27 mouse cellular contexts compared by ENCODE assay signal in the genomic region with DNA sequence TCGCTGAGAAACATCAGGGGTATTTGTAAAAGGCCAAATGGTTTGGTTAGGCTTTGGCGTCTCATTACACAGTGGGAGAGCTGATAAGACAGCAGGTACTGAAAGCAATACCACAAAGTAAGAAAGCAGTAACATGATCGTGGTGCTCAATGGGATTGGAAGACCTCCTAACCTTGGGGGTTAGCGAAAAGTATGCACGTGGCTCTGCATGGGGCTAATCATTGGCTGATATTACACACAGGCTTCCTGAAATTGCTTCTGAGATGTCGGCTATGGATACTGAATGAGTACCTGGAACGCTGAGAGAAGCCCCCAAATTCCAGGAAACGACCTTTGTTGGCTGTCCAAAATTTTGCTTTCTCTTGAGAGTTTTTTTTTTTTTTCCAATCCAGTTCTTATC.
A peak's percentile ranks its signal among the peaks of the same experiment; 100 is the strongest.
DNase-seq lines count a peak whose midpoint lies in the region; ATAC-seq lines count a peak whose summit lies in the region.
"Had no signal": no experiment of that assay in that cellular context is flagged by ENCODE, and none has a peak within 500 bp of the region (broad histone marks: within the 10 kb centered on the region; RNA-seq: fewer than 3 reads in every experiment).

No protein-coding gene starts in this region.

- peak; percentile 74; the same call in 1 of the 2 replicates for ATAC-seq in kidney, embryonic 14.5 days (ENCODE audit: low FRiP score, low TSS enrichment)
- ATAC-seq in neural tube, embryonic 15.5 days (ENCODE audit: low FRiP score) = no peak
- no peak for ATAC-seq in stomach, embryonic 16.5 days (ENCODE audit: insufficient read depth, low FRiP score)
- ATAC-seq: forebrain, postnatal 0 days; inflammation-experienced regulatory T-cells, adult 6 months; liver, embryonic 12.5 days; liver, postnatal 0 days; lung, postnatal 0 days; midbrain, embryonic 16.5 days had no signal

- H3K27ac ChIP-seq in kidney, embryonic 14.5 days (ENCODE audit: low read depth, low read length) = no peak overlapping the region
- no peak overlapping the region for H3K27ac ChIP-seq in neural tube, embryonic 15.5 days (replicated peaks)
- peak overlapping the region; percentile 66; the same call in 1 of the 2 replicates for H3K27ac ChIP-seq in stomach, embryonic 16.5 days (ENCODE audit: low read length)
- H3K27ac ChIP-seq: embryonic facial prominence, embryonic 13.5 days; hindbrain, embryonic 15.5 days; liver, embryonic 12.5 days; neural tube, embryonic 13.5 days had no signal

- H3K4me2 ChIP-seq in kidney, embryonic 14.5 days (replicated peaks; ENCODE audit: low read depth, low read length) = no peak overlapping the region
- no peak overlapping the region for H3K4me2 ChIP-seq in neural tube, embryonic 15.5 days
- no peak overlapping the region for H3K4me2 ChIP-seq in stomach, embryonic 16.5 days (ENCODE audit: low read depth, low read length)
- H3K4me2 ChIP-seq: hindbrain, embryonic 15.5 days; liver, embryonic 12.5 days; neural tube, embryonic 13.5 days had no signal

- 0 out of 2 replicates have a peak, but pooled peaks cover 5% of the 10 kb centered on the region for H3K4me1 ChIP-seq in kidney, embryonic 14.5 days (ENCODE audit: control insufficient read depth, insufficient read depth, low read length)
- H3K4me1 ChIP-seq in neural tube, embryonic 15.5 days = no peaks in the 10 kb centered on the region
- H3K4me1 ChIP-seq in stomach, embryonic 16.5 days (ENCODE audit: control insufficient read depth, insufficient read depth, low read length) = no peaks in the 10 kb centered on the region
- H3K4me1 ChIP-seq: hindbrain, embryonic 15.5 days; liver, embryonic 12.5 days; neural tube, embryonic 13.5 days had no signal

- no peaks in the 10 kb centered on the region for H3K9me3 ChIP-seq in kidney, embryonic 14.5 days (ENCODE audit: control insufficient read depth, low read length)
- no peaks in the 10 kb centered on the region for H3K9me3 ChIP-seq in neural tube, embryonic 15.5 days (replicated peaks)
- H3K9me3 ChIP-seq in stomach, embryonic 16.5 days (replicated peaks; ENCODE audit: control insufficient read depth, low read length) = no peaks in the 10 kb centered on the region
- H3K9me3 ChIP-seq: embryonic facial prominence, embryonic 13.5 days; hindbrain, embryonic 15.5 days; liver, embryonic 12.5 days; neural tube, embryonic 13.5 days had no signal

- H3K36me3 ChIP-seq in kidney, embryonic 14.5 days (ENCODE audit: control insufficient read depth, insufficient read depth, low read length) = no peaks in the 10 kb centered on the region
- H3K36me3 ChIP-seq in neural tube, embryonic 15.5 days = no peaks in the 10 kb centered on the region
- no peaks in the 10 kb centered on the region for H3K36me3 ChIP-seq in stomach, embryonic 16.5 days (ENCODE audit: control insufficient read depth, insufficient read depth, low read length)
- H3K36me3 ChIP-seq: embryonic facial prominence, embryonic 13.5 days; hindbrain, embryonic 15.5 days; liver, embryonic 12.5 days; neural tube, embryonic 13.5 days had no signal

- no peaks in the 10 kb centered on the region for H3K27me3 ChIP-seq in kidney, embryonic 14.5 days (ENCODE audit: control insufficient read depth, insufficient read depth, low read length)
- no peaks in the 10 kb centered on the region for H3K27me3 ChIP-seq in neural tube, embryonic 15.5 days (replicated peaks)
- H3K27me3 ChIP-seq in stomach, embryonic 16.5 days (ENCODE audit: control insufficient read depth, insufficient read depth, low read length) = no peaks in the 10 kb centered on the region
- H3K27me3 ChIP-seq: embryonic facial prominence, embryonic 13.5 days; hindbrain, embryonic 15.5 days; liver, embryonic 12.5 days; neural tube, embryonic 13.5 days had no signal

- H3K9ac ChIP-seq in kidney, embryonic 14.5 days (ENCODE audit: low read depth, low read length) = no peak overlapping the region
- H3K9ac ChIP-seq in neural tube, embryonic 15.5 days (replicated peaks) = no peak overlapping the region
- H3K9ac ChIP-seq in stomach, embryonic 16.5 days (ENCODE audit: low read length) = no peak overlapping the region
- H3K9ac ChIP-seq: embryonic facial prominence, embryonic 13.5 days; forebrain, postnatal 0 days; hindbrain, embryonic 15.5 days; liver, embryonic 12.5 days; liver, postnatal 0 days; neural tube, embryonic 13.5 days had no signal

- no peak overlapping the region for H3K4me3 ChIP-seq in kidney, embryonic 14.5 days (ENCODE audit: low read length)
- no peak overlapping the region for H3K4me3 ChIP-seq in neural tube, embryonic 15.5 days (replicated peaks)
- H3K4me3 ChIP-seq in stomach, embryonic 16.5 days (replicated peaks; ENCODE audit: low read length) = no peak overlapping the region
- H3K4me3 ChIP-seq: embryonic facial prominence, embryonic 13.5 days; erythroblast, embryonic 14.5 days; hindbrain, embryonic 15.5 days; liver, embryonic 12.5 days; neural tube, embryonic 13.5 days had no signal

- DNase-seq in kidney, adult 9 months = no peak
- peak; percentile 19 for DNase-seq in neural tube, embryonic 10.5 days (ENCODE audit: extremely low spot score, low spot score)
- peak; percentile 12 for DNase-seq in embryo, embryonic 9.5 days (ENCODE audit: extremely low spot score)
- no peak for DNase-seq in cerebellum, postnatal 10 days
- DNase-seq: adrenal gland, postnatal 25 days; B cell, adult 2 months; cerebellum, adult 11-12 months; cerebellum, adult 9-11 months; forebrain, postnatal 0 days; kidney, adult 8-10 months; layer of hippocampus, postnatal 36 days; left cerebral cortex, postnatal 4 days; liver, postnatal 0 days; lung, postnatal 4 days; thymus, adult 2 months; thymus, postnatal 36 days had no signal

- WGBS in kidney, embryonic 14.5 days = 17% methylated on average over 8 of the region's 8 CpGs
- WGBS in neural tube, embryonic 15.5 days = 70% methylated on average over 8 of the region's 8 CpGs
- 45% methylated on average over 8 of the region's 8 CpGs for WGBS in stomach, embryonic 16.5 days

Comparison
In these comparisons a context has a peak if more than half of its experiments do, and no peak if none do; other contexts are left out.
1. DNase-seq: peak in neural tube, embryonic 10.5 days (single experiment) and embryo, embryonic 9.5 days (single experiment); none in kidney, adult 9 months (single experiment) and cerebellum, postnatal 10 days (0 of 2).